Mouse (Mus musculus): Measurements from ENCODE around the gene Gm20604. TPM values are rescaled to one million over a fixed set of nuclear protein-coding genes. Genes with fewer than 3 reads are reported as not detected.

Gm20604 gene
- 5.0 and 7.7 TPM in 2 replicates for polyA plus RNA-seq (2012; ENCODE audit: insufficient read depth, insufficient read length, missing spikeins)

DNA sequence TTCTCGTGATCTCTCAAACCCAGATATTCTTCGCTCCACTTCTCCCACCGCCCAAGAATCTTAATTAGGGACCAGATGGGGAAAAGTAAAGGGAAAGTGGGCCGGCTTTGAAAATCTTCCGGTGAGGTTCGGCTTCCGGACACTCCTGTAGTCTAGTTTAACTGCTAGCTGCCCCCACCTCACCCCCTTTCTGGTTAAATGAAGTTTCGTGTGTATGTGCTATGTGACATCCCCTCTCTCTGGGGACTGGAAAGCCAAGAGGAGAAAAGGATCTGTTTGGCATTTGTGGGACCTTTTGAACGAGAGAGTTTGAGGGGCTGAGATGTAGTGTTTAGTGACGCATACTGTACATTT, at the start of gene Gm20604:
TSS of gene Gm20604 (minus strand) at position 270 of the 354 bp plus-strand sequence.
- peak within 1 kb of the TSS; percentile 93 for H3K4me3 ChIP-seq (ENCODE audit: insufficient read depth, low read length)
- peaks cover 7% of the 10 kb centered on the region for H3K4me1 ChIP-seq (ENCODE audit: control insufficient read depth, insufficient read depth, low read length)
- H3K27ac ChIP-seq (ENCODE audit: insufficient read depth, low read depth, low read length) = peak within 1 kb of the TSS; percentile 73
- TF ChIP-seq POLR2A (IDR thresholded peaks at IDR 0.05; ENCODE audit: borderline replicate concordance, low read depth, low read length) = no peak
- TF ChIP-seq CTCF (IDR thresholded peaks at IDR 0.05; ENCODE audit: low read depth, low read length) = no peak

DNA sequence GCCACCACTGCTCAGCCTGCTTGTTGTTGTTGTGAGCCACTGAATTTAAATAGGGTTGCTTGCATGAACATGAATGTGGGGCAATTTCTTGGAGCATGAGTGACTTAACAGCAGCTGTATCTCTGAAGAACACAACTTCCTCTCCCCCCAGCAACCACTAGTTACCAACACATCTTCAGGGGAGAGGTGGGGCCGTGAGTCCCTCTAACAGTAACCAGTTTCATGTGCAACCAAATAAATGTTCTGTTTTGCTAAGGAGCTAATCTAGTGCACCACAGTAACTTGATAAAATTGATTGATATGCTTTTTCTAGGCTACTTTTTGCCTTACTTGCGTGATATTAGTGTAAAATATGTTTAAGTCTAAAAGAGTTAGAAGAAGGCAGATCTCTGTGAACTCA, 41.1 kb upstream of the Gm20604 start:
- no peak overlapping the region for H3K27ac ChIP-seq (ENCODE audit: insufficient read depth, low read depth, low read length)

DNA sequence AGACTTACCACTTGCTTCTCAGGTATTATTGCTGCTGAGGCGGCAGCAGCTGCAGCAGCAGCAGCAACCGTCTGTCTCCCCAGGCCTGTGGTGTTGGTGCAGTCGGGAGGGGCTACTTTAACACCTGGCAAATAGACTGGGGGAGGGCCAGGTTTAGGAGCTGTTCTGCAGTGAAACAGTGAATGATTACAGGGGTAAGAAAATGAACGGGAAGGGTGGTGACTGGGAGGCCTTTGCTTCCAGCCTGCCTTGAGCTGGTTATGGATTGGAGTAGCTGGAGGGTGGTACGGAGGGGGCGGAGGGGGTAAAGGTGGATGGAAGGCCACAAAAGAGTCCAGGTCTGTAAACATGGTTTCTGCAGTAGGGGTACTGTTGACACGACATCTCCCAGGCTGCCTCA, 29.5 kb upstream of the Gm20604 start:
- Histone ChIP-seq H3K4me3 (ENCODE audit: insufficient read depth, low read length) (no peak overlapping the region), H3K4me1 (ENCODE audit: control insufficient read depth, insufficient read depth, low read length) (peaks cover 4% of the 10 kb centered on the region; the same call in 1 of the 2 replicates), H3K27ac (ENCODE audit: insufficient read depth, low read depth, low read length) (no peak overlapping the region)
- TF ChIP-seq POLR2A (IDR thresholded peaks at IDR 0.05; ENCODE audit: borderline replicate concordance, low read depth, low read length) = no peak
- TF ChIP-seq CTCF (IDR thresholded peaks at IDR 0.05; ENCODE audit: low read depth, low read length) = no peak

More for the DNA sequence above, 41.1 kb upstream of the Gm20604 start:
- Histone ChIP-seq H3K4me1 (ENCODE audit: control insufficient read depth, insufficient read depth, low read length) (peaks cover 3% of the 10 kb centered on the region; the same call in 1 of the 2 replicates), H3K4me3 (ENCODE audit: insufficient read depth, low read length) (no peak overlapping the region)
- TF ChIP-seq CTCF (IDR thresholded peaks at IDR 0.05; ENCODE audit: low read depth, low read length) = no peak

GRCm38 (mm10) chr12:102785593-102785985, 27.1 kb upstream of the Gm20604 start:
- TF ChIP-seq POLR2A (IDR thresholded peaks at IDR 0.05; ENCODE audit: borderline replicate concordance, low read depth, low read length) = no peak
- TF ChIP-seq CTCF (IDR thresholded peaks at IDR 0.05; ENCODE audit: low read depth, low read length) = no peak
- Histone ChIP-seq H3K4me3 (ENCODE audit: insufficient read depth, low read length) (no peak overlapping the region), H3K27ac (ENCODE audit: insufficient read depth, low read depth, low read length) (no peak overlapping the region)

DNA sequence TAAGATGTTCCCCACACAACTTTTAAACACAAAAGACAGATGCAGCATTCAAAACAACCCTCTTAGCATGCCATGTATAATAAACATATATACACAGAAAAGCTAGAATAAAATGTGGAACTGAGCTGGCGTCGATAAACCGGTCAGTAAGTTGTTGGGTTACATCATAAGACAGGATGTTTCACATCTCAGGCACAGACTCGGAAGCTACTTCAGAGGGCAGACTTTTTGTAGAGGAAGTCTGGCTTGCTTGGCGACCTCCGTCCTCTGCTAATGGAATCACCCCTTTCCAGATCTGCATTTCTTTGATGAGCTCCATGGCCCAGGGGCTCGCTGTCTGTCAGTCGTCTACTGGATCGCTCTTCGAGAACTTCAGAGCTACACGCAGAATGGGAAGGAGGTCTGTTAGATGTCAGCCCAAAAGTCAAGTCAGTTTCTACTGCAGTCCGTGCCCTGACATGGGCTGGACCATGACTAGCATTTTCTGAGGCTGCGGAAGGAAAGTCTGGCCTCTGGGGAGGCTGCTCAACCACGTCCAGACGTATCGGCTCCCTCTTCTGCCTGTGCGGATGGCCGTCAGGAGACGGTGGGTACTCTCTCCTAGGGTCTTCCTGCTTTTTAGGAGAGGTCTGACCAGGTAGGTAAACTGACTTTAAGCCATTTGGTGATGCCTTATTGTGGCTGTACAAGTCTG, 26.6 kb upstream of the Gm20604 start:
- Histone ChIP-seq H3K27ac (ENCODE audit: insufficient read depth, low read depth, low read length) (no peak overlapping the region), H3K4me3 (ENCODE audit: insufficient read depth, low read length) (no peak overlapping the region), H3K4me1 (ENCODE audit: control insufficient read depth, insufficient read depth, low read length) (peaks cover 4% of the 10 kb centered on the region; the same call in 1 of the 2 replicates)
- TF ChIP-seq POLR2A (IDR thresholded peaks at IDR 0.05; ENCODE audit: borderline replicate concordance, low read depth, low read length) = no peak
- no peak for TF ChIP-seq CTCF (IDR thresholded peaks at IDR 0.05; ENCODE audit: low read depth, low read length)

More at GRCm38 (mm10) chr12:102785593-102785985, 27.1 kb upstream of the Gm20604 start:
- peaks cover 4% of the 10 kb centered on the region; the same call in 1 of the 2 replicates for H3K4me1 ChIP-seq (ENCODE audit: control insufficient read depth, insufficient read depth, low read length)

DNA sequence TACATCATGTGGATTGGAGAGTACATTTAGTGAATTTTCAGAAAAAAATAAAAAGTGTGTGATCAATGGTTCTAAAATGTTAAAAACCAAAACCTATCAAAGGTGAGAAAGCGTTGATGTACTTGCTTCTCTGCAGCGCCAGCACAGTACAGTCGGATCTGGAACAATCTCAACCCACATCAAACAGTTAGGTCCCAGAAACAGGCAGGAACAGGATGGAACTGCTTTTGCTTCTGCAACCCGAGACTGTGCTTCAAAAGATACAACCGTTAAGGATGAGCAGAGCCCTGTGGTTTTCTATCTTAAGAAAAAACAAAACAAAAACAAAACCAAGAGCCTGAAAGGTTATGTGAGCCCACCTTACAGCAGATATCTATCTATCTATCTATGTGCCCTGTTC, 24.4 kb upstream of the Gm20604 start:
- Histone ChIP-seq H3K27ac (ENCODE audit: insufficient read depth, low read depth, low read length) (no peak overlapping the region), H3K4me1 (ENCODE audit: control insufficient read depth, insufficient read depth, low read length) (peaks cover 4% of the 10 kb centered on the region; the same call in 1 of the 2 replicates), H3K4me3 (ENCODE audit: insufficient read depth, low read length) (no peak overlapping the region)
- TF ChIP-seq POLR2A (IDR thresholded peaks at IDR 0.05; ENCODE audit: borderline replicate concordance, low read depth, low read length) = no peak
- TF ChIP-seq CTCF (IDR thresholded peaks at IDR 0.05; ENCODE audit: low read depth, low read length) = no peak

- no peak overlapping the region for H3K27ac ChIP-seq (ENCODE audit: insufficient read depth, low read depth, low read length)
- TF ChIP-seq CTCF (IDR thresholded peaks at IDR 0.05; ENCODE audit: low read depth, low read length) (no peak), POLR2A (IDR thresholded peaks at IDR 0.05; ENCODE audit: borderline replicate concordance, low read depth, low read length) (no peak)
- no peak overlapping the region for H3K4me3 ChIP-seq (ENCODE audit: insufficient read depth, low read length)
- H3K4me1 ChIP-seq (ENCODE audit: control insufficient read depth, insufficient read depth, low read length) = peaks cover 2% of the 10 kb centered on the region; the same call in 1 of the 2 replicates
Observed at GRCm38 (mm10) chr12:102779452-102779851, 21.0 kb upstream of the Gm20604 start.

DNA sequence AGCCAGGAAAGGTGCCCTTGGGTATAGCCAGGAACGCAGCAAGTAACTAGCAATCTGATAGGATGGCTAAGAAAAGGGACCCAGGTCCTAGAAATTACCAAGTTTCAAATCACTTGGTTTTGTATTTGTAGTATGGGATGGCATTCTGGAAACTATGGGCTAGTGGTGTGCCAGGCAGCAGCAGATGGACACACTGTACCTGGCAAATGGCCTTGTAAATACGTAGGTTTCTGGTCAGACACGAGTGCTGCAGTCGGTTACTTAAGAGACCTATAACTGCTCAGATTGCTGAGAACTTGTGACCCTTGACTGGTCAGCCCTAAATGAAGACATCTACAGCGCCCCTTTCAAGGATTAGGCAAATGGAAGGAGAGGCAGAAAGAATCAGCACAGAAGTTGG, 19.7 kb upstream of the Gm20604 start:
- no peak overlapping the region for H3K4me3 ChIP-seq (ENCODE audit: insufficient read depth, low read length)
- TF ChIP-seq CTCF (IDR thresholded peaks at IDR 0.05; ENCODE audit: low read depth, low read length) (no peak), POLR2A (IDR thresholded peaks at IDR 0.05; ENCODE audit: borderline replicate concordance, low read depth, low read length) (no peak)

DNA sequence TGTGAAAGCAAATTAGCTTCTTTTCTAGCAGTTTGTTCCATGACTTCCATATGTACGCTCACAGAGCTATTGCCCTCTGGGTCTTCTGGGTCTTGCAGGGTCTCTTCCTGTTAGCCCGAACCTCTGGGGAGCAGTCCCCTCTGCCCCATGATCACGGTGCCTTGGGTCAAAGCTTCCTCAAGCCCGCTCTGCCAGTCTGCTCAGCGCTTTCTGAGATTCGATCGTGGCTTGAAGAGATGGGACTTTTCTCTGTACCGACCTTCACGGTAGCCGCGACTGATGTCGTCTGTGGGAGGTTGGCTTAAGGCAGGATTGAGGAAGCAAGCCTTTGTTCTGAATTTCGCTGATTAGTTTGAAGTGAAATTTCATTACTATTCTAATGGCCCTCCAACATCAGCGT, 17.6 kb upstream of the Gm20604 start:
- no peak for TF ChIP-seq CTCF (IDR thresholded peaks at IDR 0.05; ENCODE audit: low read depth, low read length)
- no peak for TF ChIP-seq POLR2A (IDR thresholded peaks at IDR 0.05; ENCODE audit: borderline replicate concordance, low read depth, low read length)
- peaks cover 2% of the 10 kb centered on the region; the same call in 1 of the 2 replicates for H3K4me1 ChIP-seq (ENCODE audit: control insufficient read depth, insufficient read depth, low read length)
- no peak overlapping the region for H3K27ac ChIP-seq (ENCODE audit: insufficient read depth, low read depth, low read length)
- no peak overlapping the region for H3K4me3 ChIP-seq (ENCODE audit: insufficient read depth, low read length)

More for the DNA sequence above, 19.7 kb upstream of the Gm20604 start:
- H3K4me1 ChIP-seq (ENCODE audit: control insufficient read depth, insufficient read depth, low read length) = peaks cover 2% of the 10 kb centered on the region; the same call in 1 of the 2 replicates
- H3K27ac ChIP-seq (ENCODE audit: insufficient read depth, low read depth, low read length) = no peak overlapping the region

- TF ChIP-seq POLR2A (IDR thresholded peaks at IDR 0.05; ENCODE audit: borderline replicate concordance, low read depth, low read length) (no peak), CTCF (IDR thresholded peaks at IDR 0.05; ENCODE audit: low read depth, low read length) (no peak)
- Histone ChIP-seq H3K4me3 (ENCODE audit: insufficient read depth, low read length) (no peak overlapping the region), H3K27ac (ENCODE audit: insufficient read depth, low read depth, low read length) (no peak overlapping the region), H3K4me1 (ENCODE audit: control insufficient read depth, insufficient read depth, low read length) (peaks cover 2% of the 10 kb centered on the region; the same call in 1 of the 2 replicates)
Observed at GRCm38 (mm10) chr12:102772676-102773075, 14.2 kb upstream of the Gm20604 start.

Data from bone marrow macrophage, adult 2 months (primary cell).